In genomic region chr4:140731654-140732053, GRCm38 (mm10) we compare ENCODE assay signal across 17 mouse cellular contexts. TPM values are rescaled to one million over a fixed set of nuclear protein-coding genes. Genes with fewer than 3 reads are reported as not detected.
DNase-seq lines count a peak whose midpoint lies in the region; ATAC-seq and TF ChIP-seq lines count a peak whose summit lies in the region.
"Had no signal": no experiment of that assay in that cellular context is flagged by ENCODE, and none has a peak within 500 bp of the region (broad histone marks: within the 10 kb centered on the region; RNA-seq: fewer than 3 reads in every experiment).

No protein-coding gene starts in this region.

- TF ChIP-seq CTCF in forebrain, postnatal 0 days (IDR thresholded peaks at IDR 0.05; ENCODE audit: low read depth): 0 out of 2 replicates have a peak, but pooled peaks have one; percentile 15
- peak; percentile 21; the same call in 1 of the 2 replicates for TF ChIP-seq CTCF in lung, adult 2 months (IDR thresholded peaks at IDR 0.05; ENCODE audit: insufficient read depth, low read length)
- TF ChIP-seq CTCF in ES-Bruce4 (IDR thresholded peaks at IDR 0.05; ENCODE audit: low read depth, low read length): peak; percentile 76

- no peak for TF ChIP-seq POLR2A in lung, adult 2 months (IDR thresholded peaks at IDR 0.05; ENCODE audit: borderline replicate concordance, extremely low read depth, low read depth, low read length)
- no peak for TF ChIP-seq POLR2A in ES-Bruce4 (IDR thresholded peaks at IDR 0.05; ENCODE audit: insufficient read depth, low read length)

- WGBS in forebrain, postnatal 0 days: 81% methylated on average over 4 of the region's 4 CpGs
- 79% methylated on average over 4 of the region's 4 CpGs for WGBS in forebrain, embryonic 10.5 days
- WGBS in lung, adult 2 months: 80% methylated on average over 4 of the region's 4 CpGs

- no peaks in the 10 kb centered on the region for H3K9me3 ChIP-seq in forebrain, postnatal 0 days (ENCODE audit: low read length)
- no peaks in the 10 kb centered on the region for H3K9me3 ChIP-seq in forebrain, embryonic 10.5 days
- H3K9me3 ChIP-seq in ES-Bruce4 (replicated peaks; ENCODE audit: control insufficient read depth, insufficient read depth, low read length, poor library complexity, severe bottlenecking): no peaks in the 10 kb centered on the region
- H3K9me3 ChIP-seq: heart, embryonic 15.5 days; hindbrain, embryonic 12.5 days; liver, embryonic 13.5 days had no signal

- DNase-seq in forebrain, postnatal 0 days: no peak
- no peak for DNase-seq in forebrain, embryonic 10.5 days (ENCODE audit: extremely low spot score, low spot score)
- no peak for DNase-seq in lung, adult 2 months
- no peak for DNase-seq in lung, postnatal 10 days
- DNase-seq in urinary bladder, adult 18-20 months (ENCODE audit: low spot score in 2 of 2): no peak
- DNase-seq: cerebellum, adult 9-10 months; kidney, adult 9 months; liver, embryonic 13.5 days; thymus, postnatal 36 days had no signal

- no peak overlapping the region for H3K4me3 ChIP-seq in forebrain, postnatal 0 days (ENCODE audit: low read depth, low read length)
- H3K4me3 ChIP-seq in forebrain, embryonic 10.5 days: no peak overlapping the region
- H3K4me3 ChIP-seq in lung, adult 2 months (replicated peaks; ENCODE audit: extremely low read depth, low read depth, low read length): no peak overlapping the region
- H3K4me3 ChIP-seq in ES-Bruce4 (ENCODE audit: low read depth, low read length): no peak overlapping the region
- H3K4me3 ChIP-seq: heart, embryonic 15.5 days; hindbrain, embryonic 12.5 days; liver, embryonic 13.5 days; megakaryocyte, embryonic 14.5 days had no signal

- no peak overlapping the region for H3K9ac ChIP-seq in forebrain, postnatal 0 days
- no peak overlapping the region for H3K9ac ChIP-seq in ES-Bruce4 (ENCODE audit: low read depth, poor library complexity, severe bottlenecking)
- H3K9ac ChIP-seq: heart, embryonic 15.5 days; hindbrain, embryonic 12.5 days; liver, embryonic 13.5 days had no signal

- no peaks in the 10 kb centered on the region for H3K36me3 ChIP-seq in forebrain, postnatal 0 days (ENCODE audit: insufficient read depth)
- peaks cover 11% of the 10 kb centered on the region for H3K36me3 ChIP-seq in forebrain, embryonic 10.5 days (replicated peaks)
- no peaks in the 10 kb centered on the region for H3K36me3 ChIP-seq in ES-Bruce4 (ENCODE audit: control insufficient read depth, insufficient read depth, low read length, poor library complexity, severe bottlenecking)
- H3K36me3 ChIP-seq: heart, embryonic 15.5 days; hindbrain, embryonic 12.5 days; liver, embryonic 13.5 days had no signal

- H3K27me3 ChIP-seq in forebrain, postnatal 0 days (ENCODE audit: insufficient read depth, low read length): no peaks in the 10 kb centered on the region
- H3K27me3 ChIP-seq in forebrain, embryonic 10.5 days (ENCODE audit: poor library complexity, severe bottlenecking): no peaks in the 10 kb centered on the region
- no peaks in the 10 kb centered on the region for H3K27me3 ChIP-seq in ES-Bruce4 (ENCODE audit: control insufficient read depth, insufficient read depth, low read length, poor library complexity, severe bottlenecking)
- H3K27me3 ChIP-seq: heart, embryonic 15.5 days; hindbrain, embryonic 12.5 days; liver, embryonic 13.5 days had no signal

- no peaks in the 10 kb centered on the region for H3K4me1 ChIP-seq in forebrain, postnatal 0 days (ENCODE audit: insufficient read depth)
- no peaks in the 10 kb centered on the region for H3K4me1 ChIP-seq in forebrain, embryonic 10.5 days
- no peaks in the 10 kb centered on the region for H3K4me1 ChIP-seq in lung, adult 2 months (ENCODE audit: control insufficient read depth, insufficient read depth, low read length)
- H3K4me1 ChIP-seq in ES-Bruce4 (ENCODE audit: control insufficient read depth, insufficient read depth, low read length): peaks cover 2% of the 10 kb centered on the region
- H3K4me1 ChIP-seq: hindbrain, embryonic 12.5 days had no signal

- TF ChIP-seq EP300 in ES-Bruce4 (IDR thresholded peaks at IDR 0.05; ENCODE audit: insufficient read depth, low read depth, low read length): no peak

- no peak overlapping the region for H3K4me2 ChIP-seq in forebrain, postnatal 0 days (ENCODE audit: low read depth)
- H3K4me2 ChIP-seq: heart, embryonic 15.5 days; hindbrain, embryonic 12.5 days; liver, embryonic 13.5 days had no signal

- ATAC-seq in forebrain, postnatal 0 days: no peak
- ATAC-seq in erythroid progenitor cell, adult 5-6 weeks (replicated peaks; ENCODE audit: low FRiP score, poor library complexity, severe bottlenecking): 0 out of 2 replicates have a peak, but pooled peaks have one; percentile 43
- no peak for ATAC-seq in inflammation-experienced regulatory T-cells, adult 6 months

- H3K27ac ChIP-seq in forebrain, postnatal 0 days (ENCODE audit: low read depth, low read length): no peak overlapping the region
- H3K27ac ChIP-seq in forebrain, embryonic 10.5 days: no peak overlapping the region
- no peak overlapping the region for H3K27ac ChIP-seq in ES-Bruce4 (ENCODE audit: insufficient read depth, low read length)
- H3K27ac ChIP-seq: heart, embryonic 15.5 days; hindbrain, embryonic 12.5 days; liver, embryonic 13.5 days had no signal

RNA-seq across cellular contexts. Expression of gene Padi6, which starts 10.8 kb away (rescaled TPM):
- 0.08 TPM in 1 of 2 replicates, not detected in the other for total RNA-seq in forebrain, postnatal 0 days (2014; rRNA removed)
- polyA plus RNA-seq in forebrain, postnatal 0 days (2015; fragmentation: Nextera tagmentation; extraction: Ambion mirVana): 0.11 and 0.18 TPM in 2 replicates
- polyA plus RNA-seq in forebrain, embryonic 10.5 days (2016; fragmentation: Nextera tagmentation; extraction: Ambion mirVana): not detected in 2 replicates
- polyA plus RNA-seq in lung, adult 2 months (2012; rRNA removed): not detected in 2 replicates
- 0.29 TPM in 1 of 2 replicates, not detected in the other for polyA plus RNA-seq in ES-Bruce4 (2011; ENCODE audit: insufficient read depth, insufficient read length, low read depth, missing spikeins)
- total RNA-seq in erythroid progenitor cell, adult 5-6 weeks (2015; ENCODE audit: low replicate concordance): not detected in 2 replicates
- total RNA-seq in erythroid progenitor cell, adult 5-6 weeks (2017; ENCODE audit: low replicate concordance): not detected in 2 replicates
- polyA plus RNA-seq in inflammation-experienced regulatory T-cells, adult 6 months (2017; shearing (Covaris generic)): not detected
- total RNA-seq: layer of hippocampus, adult 8-10 months had no signal
- polyA plus RNA-seq: heart, embryonic 15.5 days; liver, embryonic 13.5 days had no signal

RNA-seq across cellular contexts. Expression of gene Rcc2, which starts 31.3 kb away (rescaled TPM):
- 55.2 and 62.3 TPM in 2 replicates for total RNA-seq in forebrain, postnatal 0 days (2014; rRNA removed)
- polyA plus RNA-seq in forebrain, postnatal 0 days (2015; fragmentation: Nextera tagmentation; extraction: Ambion mirVana): 20.3 and 20.8 TPM in 2 replicates
- 40.8 and 44.7 TPM in 2 replicates for polyA plus RNA-seq in forebrain, embryonic 10.5 days (2016; fragmentation: Nextera tagmentation; extraction: Ambion mirVana)
- 40.6 and 49.6 TPM in 2 replicates for polyA plus RNA-seq in lung, adult 2 months (2012; rRNA removed)
- 222 and 227 TPM in 2 replicates for polyA plus RNA-seq in ES-Bruce4 (2011; ENCODE audit: insufficient read depth, insufficient read length, low read depth, missing spikeins)
- 22.6 and 25.6 TPM in 2 replicates for total RNA-seq in erythroid progenitor cell, adult 5-6 weeks (2015; ENCODE audit: low replicate concordance)
- 22.3 and 26.0 TPM in 2 replicates for total RNA-seq in erythroid progenitor cell, adult 5-6 weeks (2017; ENCODE audit: low replicate concordance)
- 10 to 100 TPM; 13.8 to 21.6 (median 21.0) TPM for polyA plus RNA-seq in inflammation-experienced regulatory T-cells, adult 6 months (2017; shearing (Covaris generic))

RNA-seq across cellular contexts. Expression of gene Padi4, which starts 42.4 kb away (rescaled TPM):
- not detected in 2 replicates for total RNA-seq in forebrain, postnatal 0 days (2014; rRNA removed)
- polyA plus RNA-seq in forebrain, postnatal 0 days (2015; fragmentation: Nextera tagmentation; extraction: Ambion mirVana): 0.06 TPM in 2 replicates
- 1.4 and 1.5 TPM in 2 replicates for polyA plus RNA-seq in forebrain, embryonic 10.5 days (2016; fragmentation: Nextera tagmentation; extraction: Ambion mirVana)
- polyA plus RNA-seq in lung, adult 2 months (2012; rRNA removed): 4.5 and 9.4 TPM in 2 replicates
- 2.2 and 2.3 TPM in 2 replicates for polyA plus RNA-seq in ES-Bruce4 (2011; ENCODE audit: insufficient read depth, insufficient read length, low read depth, missing spikeins)
- 8.0 and 15.1 TPM in 2 replicates for total RNA-seq in erythroid progenitor cell, adult 5-6 weeks (2015; ENCODE audit: low replicate concordance)
- total RNA-seq in erythroid progenitor cell, adult 5-6 weeks (2017; ENCODE audit: low replicate concordance): 4.1 and 15.1 TPM in 2 replicates
- 1 to 10 TPM in 1 of 3 experiments, under 1 TPM in 2; 0.82 to 3.4 (median 0.96) TPM for polyA plus RNA-seq in inflammation-experienced regulatory T-cells, adult 6 months (2017; shearing (Covaris generic))
- total RNA-seq: left cerebral cortex, postnatal 10 days had no signal

Comparison
In these comparisons a context has a peak if more than half of its experiments do, and no peak if none do; other contexts are left out.
1. CTCF ChIP-seq: peak in every context shown above with its lines; median percentile 76 in ES-Bruce4; 21 in lung, adult 2 months; 15 in forebrain, postnatal 0 days.